Mouse (Mus musculus): ENCODE measurements around the gene Slc25a22. TPM values are rescaled to one million over a fixed set of nuclear protein-coding genes. Genes with fewer than 3 reads are reported as not detected.

Gene Slc25a22
- total and polyA plus RNA-seq, 3 experiments: 6.5 to 31.5 (median 16.1) TPM

DNA sequence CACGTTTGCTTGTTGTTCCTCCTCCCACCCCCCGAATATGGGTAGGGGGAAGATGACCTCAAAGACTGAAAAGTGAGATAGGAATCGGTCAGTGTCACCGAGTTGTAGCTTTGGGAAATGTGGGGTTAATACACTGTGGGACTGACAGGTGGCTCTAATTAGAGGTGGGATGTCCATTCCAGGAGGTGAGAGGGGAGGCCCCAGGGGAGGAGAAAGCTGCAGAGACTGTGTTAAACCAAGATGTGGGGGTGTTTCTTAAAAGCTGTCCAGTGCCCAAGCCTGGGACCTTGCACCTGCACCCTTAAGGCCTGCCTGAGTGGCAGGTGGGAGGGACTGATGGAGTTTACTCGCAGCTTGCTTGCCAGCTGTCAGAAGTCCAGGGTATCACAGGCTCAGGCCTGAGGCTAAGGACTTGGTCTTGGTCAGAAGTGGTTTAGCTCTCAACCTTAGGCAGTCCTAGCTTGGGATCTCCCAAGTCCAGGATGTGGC, 24.7 kb upstream of the Slc25a22 start:
- in situ Hi-C loops (cut with MboI; ENCODE audit: low pct_ligation_motif_present, low pct_unique_long_range_greater_than_20kb, low sequenced_read_pairs) (no loop called here), dilution Hi-C loops (cut with MboI; ENCODE audit: extremely low pct_ligation_motif_present, extremely low pct_unique_long_range_greater_than_20kb, low sequenced_read_pairs) (no loop called here)
- H3K27ac ChIP-seq (ENCODE audit: insufficient read depth, low read depth): no peak overlapping the region
- H3K36me3 ChIP-seq (replicated peaks in 1 of 2; ENCODE audit: control insufficient read depth in 1 of 2, insufficient read depth in 1 of 2, low read length in 1 of 2): peaks cover 22 to 35% of the 10 kb centered on the region in 2 experiments
- H3K79me2 ChIP-seq (replicated peaks; ENCODE audit: control insufficient read depth, extremely low read depth, insufficient read depth, poor library complexity, severe bottlenecking): no peaks in the 10 kb centered on the region
- H3K4me1 ChIP-seq (ENCODE audit: control insufficient read depth in 1 of 2, insufficient read depth in 2 of 2): peaks cover 4 to 25% of the 10 kb centered on the region in 2 experiments
- no peak overlapping the region for H3K4me3 ChIP-seq (replicated peaks in 1 of 3; ENCODE audit: low read depth in 2 of 3, low read length in 2 of 3, poor library complexity in 1 of 3)
- no peak overlapping the region for H3K9ac ChIP-seq (ENCODE audit: insufficient read depth, low read depth)
- TF ChIP-seq KAT2A (IDR thresholded peaks at IDR 0.05; ENCODE audit: insufficient replicate concordance, low read length) (no peak), GABPA (IDR thresholded peaks at IDR 0.05; ENCODE audit: insufficient replicate concordance, low read depth, low read length) (no peak), PAX5 (IDR thresholded peaks at IDR 0.05; ENCODE audit: low read length) (no peak), ELF1 (IDR thresholded peaks at IDR 0.05; ENCODE audit: low read depth, low read length) (no peak), MYC (IDR thresholded peaks at IDR 0.05; ENCODE audit: low read depth, low read length) (no peak), ZNF384 (IDR thresholded peaks at IDR 0.05; ENCODE audit: low read depth, low read length) (no peak), NRF1 (IDR thresholded peaks at IDR 0.05; ENCODE audit: low read depth, low read length) (no peak), JUND (conservative IDR thresholded peaks at IDR 0.05; ENCODE audit: low read depth, low read length) (no peak), EP300 (IDR thresholded peaks at IDR 0.05; ENCODE audit: low read length) (no peak), USF2 (conservative IDR thresholded peaks at IDR 0.05; ENCODE audit: low read depth, low read length) (no peak), TBP (conservative IDR thresholded peaks at IDR 0.05; ENCODE audit: low read depth, low read length) (no peak), CHD2 (IDR thresholded peaks at IDR 0.05; ENCODE audit: low read length) (no peak), MXI1 (IDR thresholded peaks at IDR 0.05; ENCODE audit: low read depth, low read length) (no peak)
- no peaks in the 10 kb centered on the region for H3K27me3 ChIP-seq (replicated peaks)
- no peaks in the 10 kb centered on the region for H3K9me3 ChIP-seq (replicated peaks; ENCODE audit: low read length)
- H3K4me2 ChIP-seq (ENCODE audit: insufficient read depth, low read depth, poor library complexity, severe bottlenecking): no peak overlapping the region
- DNase-seq (ENCODE audit: extremely low read depth): no peak

- DNase-seq (ENCODE audit: extremely low read depth): no peak
- no peak for TF ChIP-seq KAT2A (IDR thresholded peaks at IDR 0.05; ENCODE audit: insufficient replicate concordance, low read length)
- TF ChIP-seq BHLHE40 (IDR thresholded peaks at IDR 0.05; ENCODE audit: low read depth, low read length): no peak
- no peak for TF ChIP-seq POLR2AphosphoS2 (IDR thresholded peaks at IDR 0.05; ENCODE audit: low read depth, low read length)
- no peak for TF ChIP-seq MAFK (IDR thresholded peaks at IDR 0.05; ENCODE audit: insufficient replicate concordance, low read length)
- TF ChIP-seq GABPA (IDR thresholded peaks at IDR 0.05; ENCODE audit: insufficient replicate concordance, low read depth, low read length): no peak
- TF ChIP-seq ZMIZ1 (IDR thresholded peaks at IDR 0.05; ENCODE audit: low read depth, low read length): no peak
- TF ChIP-seq UBTF (IDR thresholded peaks at IDR 0.05; ENCODE audit: low read depth, low read length): no peak
- no peak for TF ChIP-seq TBP (conservative IDR thresholded peaks at IDR 0.05; ENCODE audit: low read depth, low read length)
- TF ChIP-seq RAD21 (IDR thresholded peaks at IDR 0.05; ENCODE audit: low read depth, low read length): no peak
- TF ChIP-seq MXI1 (IDR thresholded peaks at IDR 0.05; ENCODE audit: low read depth, low read length): no peak
- TF ChIP-seq ZNF384 (IDR thresholded peaks at IDR 0.05; ENCODE audit: low read depth, low read length): no peak
- TF ChIP-seq HCFC1 (IDR thresholded peaks at IDR 0.05; ENCODE audit: low read depth, low read length): no peak
- TF ChIP-seq MEF2A (IDR thresholded peaks at IDR 0.05; ENCODE audit: borderline replicate concordance, low read depth, low read length): no peak
- no peak for TF ChIP-seq CTCF (conservative IDR thresholded peaks at IDR 0.05 in 1 of 2, IDR thresholded peaks at IDR 0.05 in 1 of 2; ENCODE audit: low read depth in 2 of 2, low read length in 2 of 2)
- no peak for TF ChIP-seq SIN3A (IDR thresholded peaks at IDR 0.05; ENCODE audit: low read length)
- TF ChIP-seq IRF4 (IDR thresholded peaks at IDR 0.05; ENCODE audit: low read depth, low read length): no peak
- Histone ChIP-seq H3K4me3 (replicated peaks in 1 of 3; ENCODE audit: low read depth in 2 of 3, low read length in 2 of 3, poor library complexity in 1 of 3) (no peak overlapping the region), H3K4me2 (ENCODE audit: insufficient read depth, low read depth, poor library complexity, severe bottlenecking) (no peak overlapping the region), H3K36me3 (replicated peaks in 1 of 2; ENCODE audit: control insufficient read depth in 1 of 2, insufficient read depth in 1 of 2, low read length in 1 of 2) (peaks cover 22 to 42% of the 10 kb centered on the region in 2 experiments), H3K9me3 (replicated peaks; ENCODE audit: low read length) (no peaks in the 10 kb centered on the region), H3K27ac (ENCODE audit: insufficient read depth, low read depth) (no peak overlapping the region), H3K9ac (ENCODE audit: insufficient read depth, low read depth) (no peak overlapping the region), H3K79me2 (replicated peaks; ENCODE audit: control insufficient read depth, extremely low read depth, insufficient read depth, poor library complexity, severe bottlenecking) (no peaks in the 10 kb centered on the region), H3K4me1 (ENCODE audit: control insufficient read depth in 1 of 2, insufficient read depth in 2 of 2) (peaks cover 5 to 24% of the 10 kb centered on the region in 2 experiments), H3K27me3 (replicated peaks) (no peaks in the 10 kb centered on the region)
- dilution Hi-C loops (cut with MboI; ENCODE audit: extremely low pct_ligation_motif_present, extremely low pct_unique_long_range_greater_than_20kb, low sequenced_read_pairs) (no loop called here), in situ Hi-C loops (cut with MboI; ENCODE audit: low pct_ligation_motif_present, low pct_unique_long_range_greater_than_20kb, low sequenced_read_pairs) (no loop called here)
Measured at GRCm38 (mm10) chr7:141461521-141462332, 24.0 kb upstream of the Slc25a22 start.

All from CH12.LX (cell line).